Mouse (Mus musculus): ENCODE measurements around the gene Gdpgp1. TPM values are rescaled to one million over a fixed set of nuclear protein-coding genes. Genes with fewer than 3 reads are reported as not detected.

Gene Gdpgp1
- polyA plus RNA-seq, 1 experiment from 2014 or later, result 4.2 TPM

GRCm38 (mm10) chr7:80198863-80199262 lies 33.8 kb upstream of the Gdpgp1 start:
- H3K9me3 ChIP-seq (replicated peaks; ENCODE audit: control insufficient read depth, low read length), result no peaks in the 10 kb centered on the region
- WGBS, result 2% methylated on average over 11 of the region's 11 CpGs

GRCm38 (mm10) chr7:80199286-80199685 lies 33.4 kb upstream of the Gdpgp1 start:
- H3K36me3 ChIP-seq (ENCODE audit: control insufficient read depth, insufficient read depth), result no peaks in the 10 kb centered on the region
- H3K9ac ChIP-seq (ENCODE audit: low read length), result peak overlapping the region; percentile 76
- H3K27ac ChIP-seq (ENCODE audit: low read length), result peak overlapping the region; percentile 84; the same call in 1 of the 2 replicates
- ATAC-seq (replicated peaks; ENCODE audit: extremely low read depth, insufficient read depth, low FRiP score), result no peak
- H3K4me2 ChIP-seq (ENCODE audit: low read depth, low read length), result peak overlapping the region; percentile 81
- H3K4me3 ChIP-seq (ENCODE audit: low read length), result peak overlapping the region; percentile 68
- 39% methylated on average over 6 of the region's 6 CpGs for WGBS
- H3K9me3 ChIP-seq (replicated peaks; ENCODE audit: control insufficient read depth, low read length), result no peaks in the 10 kb centered on the region
- H3K4me1 ChIP-seq (ENCODE audit: control insufficient read depth, insufficient read depth, low read length), result peaks cover 30% of the 10 kb centered on the region
- H3K27me3 ChIP-seq (ENCODE audit: control insufficient read depth, insufficient read depth, low read length), result no peaks in the 10 kb centered on the region

More at GRCm38 (mm10) chr7:80198863-80199262, 33.8 kb upstream of the Gdpgp1 start:
- no peak for ATAC-seq (replicated peaks; ENCODE audit: extremely low read depth, insufficient read depth, low FRiP score)
- peak overlapping the region; percentile 84 for H3K27ac ChIP-seq (ENCODE audit: low read length)
- peak overlapping the region; percentile 68 for H3K4me3 ChIP-seq (ENCODE audit: low read length)
- no peaks in the 10 kb centered on the region for H3K36me3 ChIP-seq (ENCODE audit: control insufficient read depth, insufficient read depth)
- peak overlapping the region; percentile 76 for H3K9ac ChIP-seq (ENCODE audit: low read length)
- H3K27me3 ChIP-seq (ENCODE audit: control insufficient read depth, insufficient read depth, low read length), result no peaks in the 10 kb centered on the region
- H3K4me2 ChIP-seq (ENCODE audit: low read depth, low read length), result peak overlapping the region; percentile 81
- peaks cover 30% of the 10 kb centered on the region for H3K4me1 ChIP-seq (ENCODE audit: control insufficient read depth, insufficient read depth, low read length)

- H3K9ac ChIP-seq (ENCODE audit: low read length), result no peak overlapping the region
- peaks cover 28% of the 10 kb centered on the region for H3K4me1 ChIP-seq (ENCODE audit: control insufficient read depth, insufficient read depth, low read length)
- H3K4me2 ChIP-seq (ENCODE audit: low read depth, low read length), result peak overlapping the region; percentile 81
- no peaks in the 10 kb centered on the region for H3K27me3 ChIP-seq (ENCODE audit: control insufficient read depth, insufficient read depth, low read length)
- ATAC-seq (replicated peaks; ENCODE audit: extremely low read depth, insufficient read depth, low FRiP score), result no peak
- H3K27ac ChIP-seq (ENCODE audit: low read length), result no peak overlapping the region
- WGBS, result 81% methylated on average over 11 of the region's 11 CpGs
- H3K4me3 ChIP-seq (ENCODE audit: low read length), result no peak overlapping the region
- no peaks in the 10 kb centered on the region for H3K36me3 ChIP-seq (ENCODE audit: control insufficient read depth, insufficient read depth)
- no peaks in the 10 kb centered on the region for H3K9me3 ChIP-seq (replicated peaks; ENCODE audit: control insufficient read depth, low read length)
Measured at GRCm38 (mm10) chr7:80199851-80200587, 32.6 kb upstream of the Gdpgp1 start.

- H3K9me3 ChIP-seq (replicated peaks; ENCODE audit: control insufficient read depth, low read length), result no peaks in the 10 kb centered on the region
- H3K36me3 ChIP-seq (ENCODE audit: control insufficient read depth, insufficient read depth), result no peaks in the 10 kb centered on the region
- 90% methylated on average over 6 of the region's 6 CpGs for WGBS
- ATAC-seq (replicated peaks; ENCODE audit: extremely low read depth, insufficient read depth, low FRiP score), result no peak
- no peak overlapping the region for H3K4me2 ChIP-seq (ENCODE audit: low read depth, low read length)
- no peaks in the 10 kb centered on the region for H3K27me3 ChIP-seq (ENCODE audit: control insufficient read depth, insufficient read depth, low read length)
- H3K4me1 ChIP-seq (ENCODE audit: control insufficient read depth, insufficient read depth, low read length), result peaks cover 31% of the 10 kb centered on the region
- H3K9ac ChIP-seq (ENCODE audit: low read length), result no peak overlapping the region
- no peak overlapping the region for H3K4me3 ChIP-seq (ENCODE audit: low read length)
- no peak overlapping the region for H3K27ac ChIP-seq (ENCODE audit: low read length)
Measured at GRCm38 (mm10) chr7:80200588-80200945, 32.1 kb upstream of the Gdpgp1 start.

GRCm38 (mm10) chr7:80200963-80201539 lies 31.6 kb upstream of the Gdpgp1 start:
- Histone ChIP-seq H3K9me3 (replicated peaks; ENCODE audit: control insufficient read depth, low read length) (no peaks in the 10 kb centered on the region), H3K4me1 (ENCODE audit: control insufficient read depth, insufficient read depth, low read length) (peaks cover 36% of the 10 kb centered on the region), H3K27me3 (ENCODE audit: control insufficient read depth, insufficient read depth, low read length) (no peaks in the 10 kb centered on the region), H3K36me3 (ENCODE audit: control insufficient read depth, insufficient read depth) (no peaks in the 10 kb centered on the region), H3K27ac (ENCODE audit: low read length) (no peak overlapping the region), H3K9ac (ENCODE audit: low read length) (no peak overlapping the region), H3K4me2 (ENCODE audit: low read depth, low read length) (no peak overlapping the region), H3K4me3 (ENCODE audit: low read length) (no peak overlapping the region)
- ATAC-seq (replicated peaks; ENCODE audit: extremely low read depth, insufficient read depth, low FRiP score), result no peak
- WGBS, result 85% methylated on average over 5 of the region's 5 CpGs

- peaks cover 44% of the 10 kb centered on the region for H3K4me1 ChIP-seq (ENCODE audit: control insufficient read depth, insufficient read depth, low read length)
- no peak overlapping the region for H3K27ac ChIP-seq (ENCODE audit: low read length)
- H3K9ac ChIP-seq (ENCODE audit: low read length), result no peak overlapping the region
Measured at GRCm38 (mm10) chr7:80201888-80202540, 30.7 kb upstream of the Gdpgp1 start.

GRCm38 (mm10) chr7:80202961-80203360 lies 29.7 kb upstream of the Gdpgp1 start:
- H3K27ac ChIP-seq (ENCODE audit: low read length), result no peak overlapping the region
- H3K4me3 ChIP-seq (ENCODE audit: low read length), result no peak overlapping the region
- ATAC-seq (replicated peaks; ENCODE audit: extremely low read depth, insufficient read depth, low FRiP score), result no peak
- H3K9ac ChIP-seq (ENCODE audit: low read length), result no peak overlapping the region
- H3K36me3 ChIP-seq (ENCODE audit: control insufficient read depth, insufficient read depth), result no peaks in the 10 kb centered on the region
- peaks cover 45% of the 10 kb centered on the region for H3K4me1 ChIP-seq (ENCODE audit: control insufficient read depth, insufficient read depth, low read length)
- 73% methylated on average over 5 of the region's 5 CpGs for WGBS
- H3K27me3 ChIP-seq (ENCODE audit: control insufficient read depth, insufficient read depth, low read length), result no peaks in the 10 kb centered on the region
- H3K4me2 ChIP-seq (ENCODE audit: low read depth, low read length), result no peak overlapping the region
- no peaks in the 10 kb centered on the region for H3K9me3 ChIP-seq (replicated peaks; ENCODE audit: control insufficient read depth, low read length)

More at GRCm38 (mm10) chr7:80201888-80202540, 30.7 kb upstream of the Gdpgp1 start:
- Histone ChIP-seq H3K4me2 (ENCODE audit: low read depth, low read length) (no peak overlapping the region), H3K4me3 (ENCODE audit: low read length) (no peak overlapping the region), H3K27me3 (ENCODE audit: control insufficient read depth, insufficient read depth, low read length) (no peaks in the 10 kb centered on the region), H3K36me3 (ENCODE audit: control insufficient read depth, insufficient read depth) (no peaks in the 10 kb centered on the region), H3K9me3 (replicated peaks; ENCODE audit: control insufficient read depth, low read length) (no peaks in the 10 kb centered on the region)
- WGBS, result 88% methylated on average over 15 of the region's 15 CpGs
- ATAC-seq (replicated peaks; ENCODE audit: extremely low read depth, insufficient read depth, low FRiP score), result no peak

GRCm38 (mm10) chr7:80203638-80204096 lies 29.0 kb upstream of the Gdpgp1 start:
- Histone ChIP-seq H3K4me3 (ENCODE audit: low read length) (no peak overlapping the region), H3K27ac (ENCODE audit: low read length) (no peak overlapping the region), H3K36me3 (ENCODE audit: control insufficient read depth, insufficient read depth) (no peaks in the 10 kb centered on the region), H3K9ac (ENCODE audit: low read length) (no peak overlapping the region), H3K27me3 (ENCODE audit: control insufficient read depth, insufficient read depth, low read length) (no peaks in the 10 kb centered on the region), H3K4me1 (ENCODE audit: control insufficient read depth, insufficient read depth, low read length) (peaks cover 52% of the 10 kb centered on the region), H3K4me2 (ENCODE audit: low read depth, low read length) (no peak overlapping the region), H3K9me3 (replicated peaks; ENCODE audit: control insufficient read depth, low read length) (no peaks in the 10 kb centered on the region)
- ATAC-seq (replicated peaks; ENCODE audit: extremely low read depth, insufficient read depth, low FRiP score), result no peak
- 49% methylated on average over 12 of the region's 12 CpGs for WGBS

GRCm38 (mm10) chr7:80204362-80204761 lies 28.3 kb upstream of the Gdpgp1 start:
- H3K4me2 ChIP-seq (ENCODE audit: low read depth, low read length), result no peak overlapping the region
- 72% methylated on average over 4 of the region's 4 CpGs for WGBS
- H3K27me3 ChIP-seq (ENCODE audit: control insufficient read depth, insufficient read depth, low read length), result no peaks in the 10 kb centered on the region
- H3K4me3 ChIP-seq (ENCODE audit: low read length), result no peak overlapping the region
- H3K36me3 ChIP-seq (ENCODE audit: control insufficient read depth, insufficient read depth), result no peaks in the 10 kb centered on the region
- peaks cover 54% of the 10 kb centered on the region for H3K4me1 ChIP-seq (ENCODE audit: control insufficient read depth, insufficient read depth, low read length)
- no peaks in the 10 kb centered on the region for H3K9me3 ChIP-seq (replicated peaks; ENCODE audit: control insufficient read depth, low read length)
- H3K27ac ChIP-seq (ENCODE audit: low read length), result no peak overlapping the region
- no peak for ATAC-seq (replicated peaks; ENCODE audit: extremely low read depth, insufficient read depth, low FRiP score)
- no peak overlapping the region for H3K9ac ChIP-seq (ENCODE audit: low read length)

Data from heart, embryonic 16.5 days (tissue).